Mouse (Mus musculus) liver, adult 2 months (tissue): ENCODE data around the gene Stk24. TPM values are rescaled to one million over a fixed set of nuclear protein-coding genes. Genes with fewer than 3 reads are reported as not detected.
A peak's percentile ranks its signal among the peaks of the same experiment; 100 is the strongest.

Experiments
- DNase-seq: peaks from one replicate; pipeline ENCODE4 v3.0.0-alpha.2; 2011; ENCODE audit warnings: low read depth, low spot score; ENCODE audit errors: extremely low read depth
- H3K27ac ChIP-seq: fragments of 200-500 bp; replicated peaks from 2 replicates; pipeline ENCODE4 v1.5.1; 2012; ENCODE audit warnings: low read depth, mild to moderate bottlenecking, control low read depth, inconsistent platforms, low read length; ENCODE audit not compliant: insufficient read depth
- H3K27me3 ChIP-seq: fragments of 200-500 bp; 2 replicates; pipeline ENCODE4 v1.6.1; 2012; ENCODE audit warnings: mild to moderate bottlenecking, moderate library complexity, low read length, inconsistent platforms; ENCODE audit not compliant: control insufficient read depth, insufficient read depth
- H3K36me3 ChIP-seq: fragments of 200-500 bp; 2 replicates; pipeline ENCODE4 v1.6.1; 2012; ENCODE audit warnings: low read length, inconsistent platforms; ENCODE audit not compliant: control insufficient read depth, insufficient read depth
- H3K4me1 ChIP-seq: fragments of 200-500 bp; 2 replicates; pipeline ENCODE4 v1.6.1; 2011; ENCODE audit warnings: low read length; ENCODE audit not compliant: control insufficient read depth, insufficient read depth
- H3K4me3 ChIP-seq: fragments of 200-500 bp; 2 replicates; pipeline ENCODE4 v1.5.1; 2011; ENCODE audit warnings: low read depth, mild to moderate bottlenecking, control low read depth, low read length, moderate library complexity; ENCODE audit not compliant: insufficient read depth
- H3K79me2 ChIP-seq: fragments of 200-500 bp; 2 replicates; pipeline ENCODE4 v1.6.1; 2012; ENCODE audit warnings: inconsistent platforms, mild to moderate bottlenecking, low read length, moderate library complexity; ENCODE audit not compliant: control insufficient read depth, insufficient read depth
- H3K9ac ChIP-seq: fragments of 200-500 bp; 2 replicates; pipeline ENCODE4 v1.6.1; 2012; ENCODE audit warnings: low read depth, mild to moderate bottlenecking, control low read depth, inconsistent platforms, low read length
- CTCF ChIP-seq: fragments of 200-500 bp; IDR thresholded peaks from 2 replicates; pipeline ENCODE4 v1.5.1; 2011; ENCODE audit warnings: low read depth, low read length, control low read depth
- POLR2A ChIP-seq: fragments of 200-500 bp; IDR thresholded peaks from 2 replicates; pipeline ENCODE4 v1.6.1; 2011; ENCODE audit warnings: low read length, control low read depth; ENCODE audit not compliant: insufficient read depth; ENCODE audit errors: extremely low read depth
- WGBS: fragments of 180-500 bp; shearing (Covaris S2); methylation state at CpG from one replicate; pipeline ENCODE4 v1.1.7; 2018; 5-methylcytosine and 5-hydroxymethylcytosine counted together
- polyA plus RNA-seq: library from polyadenylated mRNA; depleted of rRNA; stranded (reverse); fragments of >200 nt; gene quantifications from 2 replicates; pipeline ENCODE4 v1.2.3, GENCODE M21; 2012
- total RNA-seq: library from RNA; depleted of rRNA; stranded (reverse); fragments of >200 nt; gene quantifications from 2 replicates; pipeline ENCODE4 v1.2.3, GENCODE M21; 2014

Gene Stk24
- total and polyA plus RNA-seq, 2 experiments, result 9.3 to 10.1 TPM

DNA sequence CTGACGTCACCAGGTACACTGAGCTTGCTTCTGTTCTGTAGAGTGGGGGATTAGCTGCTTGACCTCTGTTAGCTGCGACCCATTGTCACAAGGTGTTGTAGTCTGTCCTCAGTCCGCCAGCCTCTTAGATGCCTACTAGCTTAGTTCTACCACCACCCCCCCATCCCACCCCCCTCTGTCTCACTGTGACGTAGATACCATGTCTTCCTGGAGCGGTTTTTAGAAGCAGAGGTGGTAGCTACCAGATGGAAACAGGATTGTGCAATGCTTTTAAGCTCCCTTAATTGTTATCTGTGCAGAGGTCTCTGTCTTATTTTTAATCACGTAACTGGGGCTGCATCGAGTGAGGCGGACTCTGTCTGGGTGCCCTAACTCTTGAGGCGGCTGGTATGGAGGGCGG lies 124.9 kb downstream of the Stk24 start:
- H3K27ac ChIP-seq, result no peak overlapping the region
- 96% methylated on average over 10 of the region's 10 CpGs for WGBS
- TF ChIP-seq POLR2A (no peak), CTCF (no peak)
- no peaks in the 10 kb centered on the region for H3K27me3 ChIP-seq
- no peaks in the 10 kb centered on the region for H3K36me3 ChIP-seq
- H3K79me2 ChIP-seq, result no peaks in the 10 kb centered on the region
- H3K9ac ChIP-seq, result no peak overlapping the region
- no peak overlapping the region for H3K4me3 ChIP-seq
- DNase-seq, result no peak
- peaks cover 14% of the 10 kb centered on the region; the same call in 1 of the 2 replicates for H3K4me1 ChIP-seq

DNA sequence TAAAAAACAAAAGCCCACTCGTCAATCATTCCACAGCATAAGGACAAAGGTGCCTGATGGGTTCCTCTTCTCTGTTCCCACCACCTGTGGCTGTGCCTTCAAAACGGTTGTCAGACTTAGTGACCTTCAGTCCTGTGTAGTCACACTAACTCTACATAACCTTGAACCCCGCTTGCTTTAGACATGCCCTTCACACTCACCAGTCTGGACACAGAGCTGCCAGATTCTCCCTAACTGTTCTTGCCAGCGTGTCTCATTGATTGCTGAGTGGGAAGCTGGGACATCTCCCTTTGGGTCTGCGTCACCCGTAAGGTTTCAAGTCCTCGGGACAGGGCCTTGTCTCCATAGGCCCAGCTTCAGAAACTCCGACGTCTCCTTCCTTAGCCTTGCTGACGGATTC lies 127.3 kb downstream of the Stk24 start:
- TF ChIP-seq POLR2A, result no peak
- TF ChIP-seq CTCF, result no peak
- Histone ChIP-seq H3K4me1 (peaks cover 14% of the 10 kb centered on the region; the same call in 1 of the 2 replicates), H3K27ac (peak overlapping the region; percentile 86), H3K4me3 (no peak overlapping the region), H3K27me3 (no peaks in the 10 kb centered on the region), H3K36me3 (no peaks in the 10 kb centered on the region), H3K79me2 (no peaks in the 10 kb centered on the region), H3K9ac (peak overlapping the region; percentile 26; the same call in 1 of the 2 replicates)
- DNase-seq, result peak; percentile 95
- WGBS, result 24% methylated on average over 10 of the region's 10 CpGs

- peak overlapping the region; percentile 86 for H3K27ac ChIP-seq
- no peaks in the 10 kb centered on the region for H3K36me3 ChIP-seq
- no peaks in the 10 kb centered on the region for H3K79me2 ChIP-seq
- H3K9ac ChIP-seq, result no peak overlapping the region
- peak; percentile 78 for DNase-seq
- H3K27me3 ChIP-seq, result no peaks in the 10 kb centered on the region
- no peak overlapping the region for H3K4me3 ChIP-seq
- H3K4me1 ChIP-seq, result peaks cover 14% of the 10 kb centered on the region; the same call in 1 of the 2 replicates
- TF ChIP-seq CTCF (no peak), POLR2A (no peak)
- 16% methylated on average over 4 of the region's 4 CpGs for WGBS
Measured at GRCm38 (mm10) chr14:121251708-121252107, 128.1 kb downstream of the Stk24 start.

DNA sequence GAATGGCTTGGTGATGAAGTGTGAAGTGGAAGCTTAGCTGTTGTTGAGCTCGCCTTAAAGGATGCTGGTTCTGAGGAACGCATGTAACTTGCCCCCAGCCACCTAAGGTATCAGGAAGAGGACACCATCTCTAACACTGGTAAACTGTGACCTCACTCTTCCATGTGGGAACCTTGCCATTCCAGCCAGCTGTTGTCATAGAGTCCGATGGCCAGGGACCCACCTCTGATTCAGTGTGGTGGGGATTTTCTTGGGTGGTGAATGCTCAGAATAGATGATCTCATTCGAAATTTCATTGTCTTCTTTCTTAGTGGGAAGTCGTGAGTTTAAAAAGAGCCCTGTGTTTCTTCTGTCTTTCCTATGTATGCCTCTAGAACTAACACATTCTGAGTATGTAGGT lies 128.7 kb downstream of the Stk24 start:
- H3K27ac ChIP-seq, result peak overlapping the region; percentile 43
- TF ChIP-seq POLR2A (no peak), CTCF (no peak)
- H3K27me3 ChIP-seq, result no peaks in the 10 kb centered on the region
- no peaks in the 10 kb centered on the region for H3K36me3 ChIP-seq
- H3K9ac ChIP-seq, result no peak overlapping the region
- H3K79me2 ChIP-seq, result no peaks in the 10 kb centered on the region
- H3K4me3 ChIP-seq, result no peak overlapping the region
- 75% methylated on average over 5 of the region's 5 CpGs for WGBS
- DNase-seq, result no peak
- H3K4me1 ChIP-seq, result peaks cover 14% of the 10 kb centered on the region; the same call in 1 of the 2 replicates

- no peak overlapping the region for H3K4me3 ChIP-seq
- no peak for TF ChIP-seq POLR2A
- no peak for TF ChIP-seq CTCF
- H3K36me3 ChIP-seq, result peaks cover 3% of the 10 kb centered on the region; the same call in 1 of the 2 replicates
- no peaks in the 10 kb centered on the region for H3K27me3 ChIP-seq
- no peak overlapping the region for H3K9ac ChIP-seq
- H3K79me2 ChIP-seq, result no peaks in the 10 kb centered on the region
- H3K27ac ChIP-seq, result peak overlapping the region; percentile 15; the same call in 1 of the 2 replicates
- H3K4me1 ChIP-seq, result peaks cover 11% of the 10 kb centered on the region; the same call in 1 of the 2 replicates
- 84% methylated on average over 5 of the region's 5 CpGs for WGBS
- DNase-seq, result no peak
Measured at GRCm38 (mm10) chr14:121248346-121248745, 131.5 kb downstream of the Stk24 start.

GRCm38 (mm10) chr14:121247287-121247686 lies 132.5 kb downstream of the Stk24 start:
- TF ChIP-seq CTCF, result no peak
- TF ChIP-seq POLR2A, result no peak
- no peaks in the 10 kb centered on the region for H3K79me2 ChIP-seq
- no peak overlapping the region for H3K4me3 ChIP-seq
- no peak overlapping the region for H3K27ac ChIP-seq
- 91% methylated on average over 7 of the region's 7 CpGs for WGBS
- no peak overlapping the region for H3K9ac ChIP-seq
- peaks cover 8% of the 10 kb centered on the region; the same call in 1 of the 2 replicates for H3K4me1 ChIP-seq
- peak; percentile 19 for DNase-seq
- peaks cover 3% of the 10 kb centered on the region; the same call in 1 of the 2 replicates for H3K36me3 ChIP-seq
- no peaks in the 10 kb centered on the region for H3K27me3 ChIP-seq
